Mouse (Mus musculus): ENCODE results near the gene Cela2a.

GRCm38 (mm10) chr4:141816776-141817655, 8.9 kb downstream of the Cela2a start:
- TF ChIP-seq POLR2A (IDR thresholded peaks at IDR 0.05; ENCODE audit: low read depth, low read length) (no peak), CTCF (IDR thresholded peaks at IDR 0.05; ENCODE audit: extremely low read depth, insufficient read length, insufficient replicate concordance, low read depth, low read length) (no peak)
